Mouse (Mus musculus) testis, postnatal 14 days (tissue): ENCODE measurements around the gene Gm5105.

ENCODE experiments used
- DNase-seq: peaks from one replicate; pipeline ENCODE4 v3.0.0; 2021; ENCODE audit warnings: low spot score

Gm5105 gene

GRCm38 (mm10) chr3:138068103-138068502 is 915 bp upstream of the Gm5105 start:
- no peak for DNase-seq

GRCm38 (mm10) chr3:138066348-138066856 is 786 bp downstream of the Gm5105 start:
- no peak for DNase-seq

- DNase-seq, result no peak
Measured at GRCm38 (mm10) chr3:138065930-138066329, 1.3 kb downstream of the Gm5105 start.

DNA sequence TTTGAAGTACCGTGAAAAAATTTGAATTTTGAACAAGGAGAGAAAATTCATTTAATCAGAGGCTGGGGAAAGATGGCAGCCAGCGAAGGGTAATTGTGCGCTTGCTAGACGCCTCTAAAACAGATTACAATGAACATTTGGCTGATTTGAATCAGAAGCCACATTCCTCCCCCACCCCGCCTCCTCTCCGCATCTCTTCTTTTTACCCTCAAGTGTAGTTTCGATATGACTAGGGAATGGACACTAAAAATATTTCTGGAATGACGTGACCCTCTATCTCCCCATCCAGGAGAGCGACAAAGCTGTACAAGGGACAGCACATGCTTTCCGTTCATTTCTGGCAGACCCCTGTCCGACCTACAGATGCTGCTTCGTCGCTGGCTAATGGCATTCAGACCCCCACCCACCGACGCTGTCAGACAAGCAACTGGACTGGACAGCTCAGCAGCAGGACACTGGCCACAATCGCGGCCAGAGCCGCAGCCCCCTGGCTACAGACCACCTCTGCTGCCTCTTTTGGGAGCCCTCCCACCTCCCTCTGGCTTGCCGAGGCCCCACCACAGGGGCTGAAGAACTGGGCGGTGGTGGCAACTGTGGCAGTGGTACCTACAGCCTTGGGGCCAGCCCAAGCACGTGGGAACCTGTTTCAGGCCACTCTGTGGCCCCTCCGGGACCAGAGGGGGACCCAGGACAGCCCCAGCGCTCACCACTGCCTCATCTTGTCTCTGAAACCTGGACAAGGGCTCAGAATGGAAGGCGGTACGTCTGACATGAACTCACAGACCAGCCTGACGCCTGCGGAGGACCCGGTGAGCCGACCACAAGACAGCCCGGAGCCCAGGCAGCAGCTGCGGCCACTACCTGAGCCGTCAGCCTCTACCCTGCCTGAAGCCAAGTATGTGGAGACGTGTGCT is 2.2 kb downstream of the Gm5105 start, which contains the start of gene 1110002E22Rik:
1110002E22Rik (plus strand) TSS at position 321 of the 914 bp plus-strand sequence.
- DNase-seq, result no peak

GRCm38 (mm10) chr3:138063731-138064329 is 3.4 kb downstream of the Gm5105 start:
- DNase-seq, result no peak

DNA sequence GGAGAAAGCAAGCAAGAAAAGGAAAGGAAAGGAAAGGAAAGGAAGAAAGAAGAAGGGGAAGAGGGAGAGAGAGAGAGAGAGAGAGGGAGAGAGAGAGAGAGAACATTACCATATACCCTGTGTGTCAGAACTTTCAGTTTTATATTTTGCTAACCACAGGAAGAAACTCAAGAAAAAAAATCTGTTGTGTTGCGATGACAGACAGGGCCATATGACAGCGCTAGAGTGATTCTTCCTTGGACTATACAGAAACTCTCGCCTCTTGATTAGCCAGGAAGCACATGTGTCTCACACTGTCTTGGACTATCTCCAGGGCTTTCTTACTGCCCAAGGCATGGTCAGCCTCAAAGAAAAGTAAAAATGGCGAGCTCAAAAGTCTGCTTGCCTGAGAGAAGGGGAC is 4.5 kb downstream of the Gm5105 start:
- DNase-seq, result no peak

DNA sequence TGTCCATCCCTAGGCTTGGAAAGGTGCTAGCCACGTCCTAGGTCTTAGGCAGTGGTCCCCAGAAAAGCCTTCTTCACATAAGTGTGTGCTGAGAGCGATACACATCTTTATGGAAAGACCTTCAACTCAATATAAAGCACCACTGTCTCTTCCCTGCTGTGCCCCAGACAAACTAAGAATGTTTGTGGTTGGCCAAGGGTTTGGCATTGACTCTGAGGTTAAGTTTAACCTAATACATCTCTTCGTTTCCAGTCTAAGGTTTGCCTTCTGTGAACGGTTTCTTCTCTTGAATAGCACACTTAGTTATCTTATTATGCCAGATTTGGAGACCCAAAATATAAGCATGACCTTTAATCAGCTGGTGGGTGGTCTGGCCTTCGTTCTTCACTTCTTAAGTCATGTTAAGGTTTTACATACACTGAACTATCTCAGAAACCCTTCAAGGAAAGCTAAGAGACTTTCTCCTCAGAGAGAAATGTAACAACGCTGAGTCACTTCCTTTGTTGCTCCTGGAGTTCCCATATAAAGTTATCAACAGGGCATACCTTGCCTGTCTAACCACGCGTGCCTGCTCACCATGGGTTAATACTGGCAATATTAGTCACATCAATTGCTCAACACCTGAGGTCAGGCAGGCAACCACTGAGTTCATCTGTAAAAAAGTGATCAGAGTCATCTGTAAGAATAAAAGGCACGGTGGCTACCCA is 5.8 kb downstream of the Gm5105 start:
- DNase-seq, result no peak

- DNase-seq, result no peak
Measured at GRCm38 (mm10) chr3:138060429-138060828, 6.8 kb downstream of the Gm5105 start.

DNA sequence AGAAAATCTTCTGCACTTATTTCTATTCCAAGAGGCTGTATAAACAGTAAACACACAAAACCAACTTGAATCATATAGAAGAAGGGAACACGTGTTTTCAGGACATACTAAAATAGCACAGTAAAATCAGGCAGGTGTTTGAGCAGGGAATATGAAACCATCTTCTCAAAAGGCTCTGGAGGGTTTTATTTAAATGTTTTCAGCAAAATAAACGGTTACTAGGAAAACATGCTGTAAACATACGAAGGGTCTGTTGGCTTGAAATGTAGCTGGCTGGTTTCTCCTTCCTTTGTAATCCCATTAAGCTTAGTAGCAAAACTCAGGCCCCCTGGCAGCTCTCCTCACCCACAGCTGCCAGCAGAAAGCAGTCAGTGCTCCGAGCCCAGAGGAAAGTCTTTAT is 9.0 kb downstream of the Gm5105 start:
- DNase-seq, result no peak

DNA sequence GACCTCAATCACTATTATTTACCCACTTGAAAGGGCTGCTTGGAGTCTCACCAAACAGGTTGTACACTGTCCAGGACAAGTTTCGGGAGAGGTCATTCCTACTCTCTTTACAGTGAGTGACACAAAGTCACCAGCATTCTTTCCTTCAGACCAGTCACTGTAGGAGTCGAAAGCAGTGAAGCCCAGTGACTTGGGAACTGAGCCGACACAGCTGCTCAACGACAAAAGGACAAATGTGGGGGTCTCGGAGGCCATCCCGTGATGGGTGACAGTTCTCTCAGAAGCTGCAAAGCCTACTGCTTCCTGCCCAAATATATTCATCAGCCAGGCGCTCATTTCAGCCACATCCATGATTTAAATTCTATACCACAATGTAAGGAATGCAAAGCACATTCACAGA is 10.2 kb downstream of the Gm5105 start:
- DNase-seq, result no peak

DNA sequence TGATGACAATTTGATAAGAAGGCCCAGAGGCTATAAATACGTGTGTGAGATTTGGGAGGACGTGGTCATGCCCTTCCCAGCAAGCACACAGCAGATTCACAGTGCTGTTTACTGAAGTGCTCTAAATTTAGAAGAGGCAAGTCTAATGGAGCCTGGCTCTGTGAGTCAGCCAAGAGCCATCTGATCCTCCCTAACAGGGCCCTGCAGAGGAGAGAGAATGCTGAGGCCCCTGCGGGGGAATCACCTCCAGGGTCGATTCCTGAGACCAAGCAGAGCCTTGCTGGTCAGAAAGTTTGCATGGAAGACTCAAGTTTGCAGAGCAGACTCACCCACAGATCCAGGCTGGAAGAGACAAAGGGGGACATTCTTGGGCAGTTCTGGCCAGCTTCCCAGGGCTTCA is 13.2 kb downstream of the Gm5105 start:
- no peak for DNase-seq

GRCm38 (mm10) chr3:138051431-138051830 is 15.8 kb downstream of the Gm5105 start:
- no peak for DNase-seq

DNA sequence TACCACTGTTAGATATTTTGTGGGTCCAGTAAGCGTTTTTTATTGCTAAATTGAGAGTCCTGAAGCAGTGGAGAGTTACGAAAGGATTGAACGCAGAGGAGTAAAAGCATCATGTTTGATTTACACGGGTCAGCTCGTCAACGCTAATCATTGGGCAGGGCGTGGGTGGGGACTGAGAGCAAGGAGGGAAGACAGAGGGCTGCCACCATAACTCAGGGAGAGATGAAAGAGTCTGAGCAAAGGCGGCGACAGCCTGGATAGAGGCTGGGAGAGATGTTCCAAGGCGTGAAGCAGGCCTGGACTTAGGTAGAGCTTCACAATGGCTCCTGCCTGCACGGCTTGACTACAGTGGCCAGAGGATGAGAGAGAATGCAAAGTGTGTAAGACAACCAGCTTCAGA is 16.4 kb downstream of the Gm5105 start:
- no peak for DNase-seq

GRCm38 (mm10) chr3:138049555-138049954 is 17.6 kb downstream of the Gm5105 start:
- no peak for DNase-seq

GRCm38 (mm10) chr3:138043316-138043715 is 23.9 kb downstream of the Gm5105 start:
- DNase-seq, result no peak

DNA sequence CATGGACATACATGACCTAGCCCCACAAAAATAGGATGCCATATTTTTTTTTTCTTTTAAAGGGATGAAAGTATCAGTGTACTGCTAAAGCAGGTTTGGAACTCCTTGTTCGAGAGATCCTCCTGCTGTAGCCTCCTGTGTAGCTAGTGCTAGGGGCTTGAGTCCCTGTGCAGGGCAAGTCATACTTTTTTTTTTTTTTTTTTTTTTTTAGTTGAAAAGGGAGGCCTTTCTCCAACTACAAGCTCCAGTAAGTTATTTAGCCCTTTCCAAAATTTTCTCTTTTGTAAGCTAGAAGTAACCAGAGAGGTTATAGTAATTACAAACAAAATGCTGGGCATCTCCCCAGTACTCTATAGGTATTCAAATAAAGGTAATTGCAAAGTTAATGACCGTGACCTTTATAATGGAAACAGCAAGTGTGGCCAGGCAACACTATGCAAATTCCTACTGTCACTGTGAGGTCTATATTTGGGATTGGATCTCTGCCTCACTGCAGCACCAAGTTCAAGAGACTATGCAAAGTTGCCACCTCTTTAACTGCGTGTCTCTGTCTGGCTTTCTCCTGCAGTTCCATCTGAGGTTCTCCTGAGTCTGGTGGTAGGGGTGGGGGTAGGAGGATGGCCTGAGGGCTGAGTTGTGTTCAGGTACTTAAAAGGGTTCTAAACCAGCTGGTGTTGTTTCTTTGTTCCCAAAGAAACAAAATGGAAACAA is 25.4 kb downstream of the Gm5105 start:
- no peak for DNase-seq

- no peak for DNase-seq
Measured at GRCm38 (mm10) chr3:138040938-138041337, 26.2 kb downstream of the Gm5105 start.

DNA sequence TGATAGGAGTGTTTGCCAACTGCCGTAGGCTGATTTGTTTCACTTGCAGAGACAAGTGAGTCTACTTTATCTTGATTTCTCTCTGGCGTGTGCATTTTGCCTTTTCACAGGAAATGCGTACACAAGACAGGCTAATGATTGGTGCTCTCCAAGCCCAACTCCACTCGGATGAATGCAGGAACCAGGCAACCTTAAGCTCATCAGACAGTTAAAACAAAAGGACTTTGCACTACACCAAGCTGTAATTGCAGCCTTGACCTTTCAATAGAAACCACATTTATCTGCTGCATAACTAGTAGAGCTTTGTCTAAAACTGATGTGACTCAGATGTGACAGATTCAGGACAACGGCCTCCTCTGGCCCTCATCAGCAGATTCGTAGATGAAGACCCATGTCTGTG is 33.2 kb downstream of the Gm5105 start:
- no peak for DNase-seq

DNA sequence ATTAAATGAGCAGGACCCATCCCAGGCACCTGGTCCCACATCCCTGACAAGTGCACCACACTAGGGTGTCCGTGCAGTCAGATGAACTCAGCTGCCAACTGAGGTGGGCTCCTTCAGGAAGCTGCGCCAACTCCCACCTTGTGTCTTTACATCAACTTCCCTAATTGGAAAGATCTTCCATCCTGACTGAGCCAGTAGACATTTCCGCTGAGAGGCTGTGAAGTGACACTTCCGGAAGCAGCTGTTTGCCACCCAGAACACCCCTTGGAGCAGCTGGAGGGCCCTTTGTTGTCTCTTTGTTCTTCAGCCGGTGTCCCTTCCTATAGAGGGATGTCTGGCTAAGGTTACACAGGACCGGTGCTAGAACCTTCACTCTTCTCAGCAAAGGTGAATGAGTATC is 36.6 kb downstream of the Gm5105 start:
- no peak for DNase-seq

GRCm38 (mm10) chr3:138029351-138029750 is 37.8 kb downstream of the Gm5105 start:
- DNase-seq, result no peak

DNA sequence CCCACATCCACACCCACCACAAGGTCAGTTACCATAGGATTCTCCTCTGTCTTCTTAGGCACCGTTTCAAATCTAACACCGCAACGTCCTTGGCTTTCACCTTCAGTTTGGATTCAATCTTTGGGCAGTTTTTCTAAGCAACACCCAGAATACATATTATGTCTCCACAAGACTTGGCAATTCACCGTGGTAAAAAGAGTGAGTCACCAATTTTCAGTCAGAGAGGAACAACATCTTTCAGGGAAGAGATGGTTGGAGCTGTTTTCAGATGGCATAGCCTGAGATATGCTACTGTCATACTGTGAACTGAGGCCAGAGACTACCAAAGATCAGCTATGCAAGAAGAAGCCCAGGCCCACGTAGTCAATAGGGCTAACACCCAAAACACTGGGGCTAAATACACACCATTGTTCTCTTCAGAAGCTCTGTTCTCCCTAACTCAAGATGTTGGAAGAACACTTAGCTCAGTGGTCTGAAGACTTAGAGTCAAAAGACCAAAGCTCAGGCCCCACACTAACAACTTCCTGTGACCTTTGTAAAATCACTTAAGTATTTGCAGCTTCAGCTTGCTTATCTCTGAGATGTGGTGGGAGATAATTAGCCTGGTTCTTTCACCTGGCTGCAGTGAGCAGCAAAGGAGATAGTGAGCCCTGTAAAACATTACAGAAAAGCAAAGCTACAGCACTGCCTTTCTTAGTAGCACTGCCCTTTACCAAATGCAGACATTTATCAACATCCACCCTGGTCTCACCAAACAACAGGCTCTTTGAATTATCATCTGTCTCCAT is 39.4 kb downstream of the Gm5105 start:
- no peak for DNase-seq
